Mouse (Mus musculus) CH12.LX (cell line): ENCODE results near the gene Kcnab3.

Experiments
- CTCF ChIP-seq, 2 experiments: IDR thresholded peaks in 1 of 2; conservative IDR thresholded peaks in 1 of 2; 2 replicates each; pipeline ENCODE4 v1.5.1; 2011 to 2012; ENCODE audit warnings: low read depth in 2 of 2, low read length in 2 of 2, improper control_type of control experiment in 1 of 2, inconsistent platforms in 1 of 2, mild to moderate bottlenecking in 1 of 2, moderate library complexity in 1 of 2
- JUN ChIP-seq: IDR thresholded peaks from 2 replicates; pipeline ENCODE4 v1.6.1; 2011; ENCODE audit warnings: low read depth, mild to moderate bottlenecking, low read length, improper control_type of control experiment, moderate library complexity; ENCODE audit not compliant: insufficient read depth
- KAT2A ChIP-seq: IDR thresholded peaks from 2 replicates; pipeline ENCODE4 v1.6.1; 2012; ENCODE audit warnings: low read length, improper control_type of control experiment, inconsistent platforms; ENCODE audit not compliant: insufficient replicate concordance
- MAFK ChIP-seq: IDR thresholded peaks from 2 replicates; pipeline ENCODE4 v1.6.1; 2011; ENCODE audit warnings: low read length, improper control_type of control experiment; ENCODE audit not compliant: insufficient replicate concordance
- POLR2A ChIP-seq: IDR thresholded peaks from 2 replicates; pipeline ENCODE4 v1.6.1; 2011; ENCODE audit warnings: low read depth, mild to moderate bottlenecking, improper control_type of control experiment, low read length
- POLR2AphosphoS2 ChIP-seq: IDR thresholded peaks from 2 replicates; pipeline ENCODE4 v1.6.1; 2011; ENCODE audit warnings: low read depth, low read length, improper control_type of control experiment
- RCOR1 ChIP-seq: conservative IDR thresholded peaks from 2 replicates; pipeline ENCODE4 v1.6.1; 2012; ENCODE audit warnings: low read depth, mild to moderate bottlenecking, inconsistent platforms, low read length, improper control_type of control experiment
- SIN3A ChIP-seq: IDR thresholded peaks from 2 replicates; pipeline ENCODE4 v1.6.1; 2012; ENCODE audit warnings: low read length, improper control_type of control experiment, inconsistent platforms
- TBP ChIP-seq: conservative IDR thresholded peaks from 2 replicates; pipeline ENCODE4 v1.6.1; 2011; ENCODE audit warnings: low read depth, low read length, improper control_type of control experiment
- TCF12 ChIP-seq: IDR thresholded peaks from 2 replicates; pipeline ENCODE4 v1.6.1; 2014; ENCODE audit warnings: low read depth, mild to moderate bottlenecking, inconsistent platforms, low read length, improper control_type of control experiment
- USF1 ChIP-seq: IDR thresholded peaks from 2 replicates; pipeline ENCODE4 v1.6.1; 2014; ENCODE audit warnings: low read depth, mild to moderate bottlenecking, inconsistent platforms, low read length, improper control_type of control experiment
- ZC3H11A ChIP-seq: IDR thresholded peaks from 2 replicates; pipeline ENCODE4 v1.6.1; 2012; ENCODE audit warnings: low read depth, mild to moderate bottlenecking, inconsistent platforms, low read length, improper control_type of control experiment

GRCm38 (mm10) chr11:69322010-69322409, 4.0 kb upstream of the Kcnab3 start:
- TF ChIP-seq CTCF (conservative IDR thresholded peaks at IDR 0.05 in 1 of 2, IDR thresholded peaks at IDR 0.05 in 1 of 2; ENCODE audit: low read depth in 2 of 2, low read length in 2 of 2), result no peak
- TF ChIP-seq MAFK, result no peak
- TF ChIP-seq SIN3A, result no peak
- no peak for TF ChIP-seq TBP
- TF ChIP-seq KAT2A, result no peak
- TF ChIP-seq TCF12, result no peak
- no peak for TF ChIP-seq USF1
- TF ChIP-seq RCOR1, result no peak
- TF ChIP-seq JUN, result no peak
- no peak for TF ChIP-seq ZC3H11A
- no peak for TF ChIP-seq POLR2A
- TF ChIP-seq POLR2AphosphoS2, result no peak
